ENCODE assay signal across 18 mouse cellular contexts in genomic region chr12:46520942-46521341, GRCm38 (mm10).
DNase-seq lines count a peak whose midpoint lies in the region; ATAC-seq lines count a peak whose summit lies in the region.
"Had no signal": no experiment of that assay in that cellular context is flagged by ENCODE, and none has a peak within 500 bp of the region (broad histone marks: within the 10 kb centered on the region; RNA-seq: fewer than 3 reads in every experiment).

No protein-coding gene starts in this region.

- H3K27ac ChIP-seq in midbrain, embryonic 11.5 days (ENCODE audit: low read depth, low read length), result no peak overlapping the region
- H3K27ac ChIP-seq in midbrain, embryonic 15.5 days, result no peak overlapping the region
- no peak overlapping the region; the same call in 1 of the 2 replicates for H3K27ac ChIP-seq in embryonic facial prominence, embryonic 10.5 days (replicated peaks)
- no peak overlapping the region for H3K27ac ChIP-seq in hindbrain, embryonic 12.5 days
- H3K27ac ChIP-seq in neural tube, embryonic 13.5 days (replicated peaks), result no peak overlapping the region
- H3K27ac ChIP-seq in heart, embryonic 12.5 days (ENCODE audit: poor library complexity, severe bottlenecking), result no peak overlapping the region
- no peak overlapping the region for H3K27ac ChIP-seq in heart, embryonic 11.5 days (ENCODE audit: low read depth, low read length)
- H3K27ac ChIP-seq: embryonic facial prominence, embryonic 15.5 days; liver, embryonic 14.5 days; macrophage had no signal

- H3K4me1 ChIP-seq in midbrain, embryonic 11.5 days (ENCODE audit: control insufficient read depth, insufficient read depth, low read length), result peaks cover 3% of the 10 kb centered on the region; the same call in 1 of the 2 replicates
- H3K4me1 ChIP-seq in midbrain, embryonic 15.5 days, result no peaks in the 10 kb centered on the region
- H3K4me1 ChIP-seq in embryonic facial prominence, embryonic 10.5 days, result peaks cover 9% of the 10 kb centered on the region
- H3K4me1 ChIP-seq in hindbrain, embryonic 12.5 days, result no peaks in the 10 kb centered on the region
- peaks cover 9% of the 10 kb centered on the region for H3K4me1 ChIP-seq in neural tube, embryonic 13.5 days (replicated peaks)
- H3K4me1 ChIP-seq in heart, embryonic 12.5 days (replicated peaks), result no peaks in the 10 kb centered on the region
- H3K4me1 ChIP-seq in heart, embryonic 11.5 days (ENCODE audit: control insufficient read depth, insufficient read depth, low read length), result no peaks in the 10 kb centered on the region
- H3K4me1 ChIP-seq: embryonic facial prominence, embryonic 15.5 days had no signal

- ATAC-seq in midbrain, embryonic 11.5 days (ENCODE audit: low FRiP score), result peak; percentile 69
- ATAC-seq in midbrain, embryonic 15.5 days (replicated peaks), result no peak
- ATAC-seq in hindbrain, embryonic 12.5 days (ENCODE audit: low FRiP score), result peak; percentile 60; the same call in 1 of the 2 replicates
- peak; percentile 79 for ATAC-seq in neural tube, embryonic 13.5 days (ENCODE audit: low read depth)
- no peak for ATAC-seq in heart, embryonic 12.5 days (ENCODE audit: insufficient number of reproducible peaks, low FRiP score)
- no peak for ATAC-seq in heart, embryonic 11.5 days (replicated peaks; ENCODE audit: insufficient number of reproducible peaks, low FRiP score, low TSS enrichment)

- H3K4me3 ChIP-seq in midbrain, embryonic 11.5 days (ENCODE audit: low read depth, low read length), result no peak overlapping the region
- no peak overlapping the region for H3K4me3 ChIP-seq in midbrain, embryonic 15.5 days
- no peak overlapping the region for H3K4me3 ChIP-seq in embryonic facial prominence, embryonic 10.5 days
- no peak overlapping the region for H3K4me3 ChIP-seq in hindbrain, embryonic 12.5 days
- H3K4me3 ChIP-seq in neural tube, embryonic 13.5 days, result no peak overlapping the region
- H3K4me3 ChIP-seq in heart, embryonic 12.5 days, result no peak overlapping the region
- no peak overlapping the region for H3K4me3 ChIP-seq in heart, embryonic 11.5 days (ENCODE audit: low read depth, low read length)
- H3K4me3 ChIP-seq: embryonic facial prominence, embryonic 15.5 days; myocyte had no signal

- H3K9me3 ChIP-seq in midbrain, embryonic 11.5 days (ENCODE audit: control insufficient read depth, low read length), result no peaks in the 10 kb centered on the region
- no peaks in the 10 kb centered on the region for H3K9me3 ChIP-seq in midbrain, embryonic 15.5 days
- H3K9me3 ChIP-seq in embryonic facial prominence, embryonic 10.5 days, result no peaks in the 10 kb centered on the region
- no peaks in the 10 kb centered on the region for H3K9me3 ChIP-seq in hindbrain, embryonic 12.5 days (replicated peaks)
- H3K9me3 ChIP-seq in neural tube, embryonic 13.5 days, result no peaks in the 10 kb centered on the region
- no peaks in the 10 kb centered on the region for H3K9me3 ChIP-seq in heart, embryonic 12.5 days (replicated peaks)
- no peaks in the 10 kb centered on the region for H3K9me3 ChIP-seq in heart, embryonic 11.5 days (replicated peaks; ENCODE audit: control insufficient read depth, low read length)
- H3K9me3 ChIP-seq: embryonic facial prominence, embryonic 15.5 days had no signal

- DNase-seq in midbrain, embryonic 11.5 days (ENCODE audit: low spot score, missing footprints), result no peak
- peak; percentile 17 for DNase-seq in embryonic facial prominence, embryonic 10.5 days (ENCODE audit: low spot score)
- DNase-seq in right cerebral cortex, adult 2 months (ENCODE audit: low spot score in 2 of 2), result no peak
- DNase-seq: cerebellum, adult 8-10 months; heart, postnatal 36 days; kidney, adult 18-20 months; kidney, postnatal 4 days; retina, postnatal 1 day; thymus, adult 18-20 months had no signal

- WGBS in midbrain, embryonic 11.5 days, result 40% methylated on average over 3 of the region's 3 CpGs
- 33% methylated on average over 3 of the region's 3 CpGs for WGBS in midbrain, embryonic 15.5 days
- WGBS in embryonic facial prominence, embryonic 10.5 days, result 28% methylated on average over 3 of the region's 3 CpGs
- WGBS in hindbrain, embryonic 12.5 days, result 29% methylated on average over 3 of the region's 3 CpGs
- 25% methylated on average over 3 of the region's 3 CpGs for WGBS in neural tube, embryonic 13.5 days
- WGBS in heart, embryonic 12.5 days, result 78% methylated on average over 3 of the region's 3 CpGs
- 68% methylated on average over 3 of the region's 3 CpGs for WGBS in heart, embryonic 11.5 days (ENCODE audit: insufficient replicate concordance)

- H3K36me3 ChIP-seq in midbrain, embryonic 11.5 days (ENCODE audit: control insufficient read depth, insufficient read depth, low read length), result no peaks in the 10 kb centered on the region
- H3K36me3 ChIP-seq in midbrain, embryonic 15.5 days (replicated peaks), result no peaks in the 10 kb centered on the region
- H3K36me3 ChIP-seq in embryonic facial prominence, embryonic 10.5 days (replicated peaks), result no peaks in the 10 kb centered on the region
- H3K36me3 ChIP-seq in hindbrain, embryonic 12.5 days, result no peaks in the 10 kb centered on the region
- no peaks in the 10 kb centered on the region for H3K36me3 ChIP-seq in neural tube, embryonic 13.5 days
- no peaks in the 10 kb centered on the region for H3K36me3 ChIP-seq in heart, embryonic 12.5 days
- no peaks in the 10 kb centered on the region for H3K36me3 ChIP-seq in heart, embryonic 11.5 days (ENCODE audit: control insufficient read depth, insufficient read depth, low read length)
- H3K36me3 ChIP-seq: embryonic facial prominence, embryonic 15.5 days had no signal

- H3K9ac ChIP-seq in midbrain, embryonic 11.5 days (ENCODE audit: low read length), result no peak overlapping the region
- H3K9ac ChIP-seq in midbrain, embryonic 15.5 days, result no peak overlapping the region
- H3K9ac ChIP-seq in hindbrain, embryonic 12.5 days, result no peak overlapping the region
- no peak overlapping the region for H3K9ac ChIP-seq in neural tube, embryonic 13.5 days
- no peak overlapping the region for H3K9ac ChIP-seq in heart, embryonic 12.5 days
- H3K9ac ChIP-seq in heart, embryonic 11.5 days (ENCODE audit: low read depth, low read length), result no peak overlapping the region
- H3K9ac ChIP-seq: embryonic facial prominence, embryonic 15.5 days; liver, embryonic 14.5 days had no signal

- no peaks in the 10 kb centered on the region for H3K27me3 ChIP-seq in midbrain, embryonic 11.5 days (ENCODE audit: control insufficient read depth, insufficient read depth, low read length)
- H3K27me3 ChIP-seq in midbrain, embryonic 15.5 days (replicated peaks), result no peaks in the 10 kb centered on the region
- no peaks in the 10 kb centered on the region for H3K27me3 ChIP-seq in embryonic facial prominence, embryonic 10.5 days (replicated peaks; ENCODE audit: low read depth, poor library complexity, severe bottlenecking)
- no peaks in the 10 kb centered on the region for H3K27me3 ChIP-seq in hindbrain, embryonic 12.5 days
- H3K27me3 ChIP-seq in neural tube, embryonic 13.5 days, result no peaks in the 10 kb centered on the region
- H3K27me3 ChIP-seq in heart, embryonic 12.5 days (replicated peaks), result no peaks in the 10 kb centered on the region
- no peaks in the 10 kb centered on the region for H3K27me3 ChIP-seq in heart, embryonic 11.5 days (ENCODE audit: control insufficient read depth, insufficient read depth, low read length)
- H3K27me3 ChIP-seq: embryonic facial prominence, embryonic 15.5 days had no signal

- no peak overlapping the region for H3K4me2 ChIP-seq in midbrain, embryonic 11.5 days
- H3K4me2 ChIP-seq in midbrain, embryonic 15.5 days, result no peak overlapping the region
- no peak overlapping the region for H3K4me2 ChIP-seq in hindbrain, embryonic 12.5 days (replicated peaks)
- no peak overlapping the region for H3K4me2 ChIP-seq in neural tube, embryonic 13.5 days
- no peak overlapping the region for H3K4me2 ChIP-seq in heart, embryonic 12.5 days
- no peak overlapping the region for H3K4me2 ChIP-seq in heart, embryonic 11.5 days
- H3K4me2 ChIP-seq: embryonic facial prominence, embryonic 15.5 days had no signal

Comparison
In these comparisons a context has a peak if more than half of its experiments do, and no peak if none do; other contexts are left out.
1. ATAC-seq: peak in midbrain, embryonic 11.5 days (single experiment), hindbrain, embryonic 12.5 days (single experiment) and neural tube, embryonic 13.5 days (single experiment); none in midbrain, embryonic 15.5 days (single experiment), heart, embryonic 12.5 days (single experiment) and heart, embryonic 11.5 days (single experiment).